Mouse (Mus musculus) adrenal gland (tissue): ENCODE data around the gene Sh2b1.

ENCODE experiments used
- intact Hi-C: fragments of 180-260 bp; cut with DNase I; formaldehyde crosslinking; loops from one replicate; pipeline ENCODE4 v1.15.1; 2025

The Sh2b1 gene

GRCm38 (mm10) chr7:126458844-126459618, 16.2 kb downstream of the Sh2b1 start:
- intact Hi-C loops: no loop called here

- intact Hi-C loops: no loop called here
These were observed 17.0 kb downstream of the Sh2b1 start for GRCm38 (mm10) chr7:126458225-126458624.

GRCm38 (mm10) chr7:126456382-126457266, 18.6 kb downstream of the Sh2b1 start:
- intact Hi-C loops: no loop called here

GRCm38 (mm10) chr7:126455242-126455641, 20.0 kb downstream of the Sh2b1 start:
- intact Hi-C loops: no loop called here

- intact Hi-C loops: no loop called here
These were observed 21.4 kb downstream of the Sh2b1 start for GRCm38 (mm10) chr7:126453861-126454260.

GRCm38 (mm10) chr7:126452244-126452643, 23.0 kb downstream of the Sh2b1 start:
- intact Hi-C loops: no loop called here

GRCm38 (mm10) chr7:126450641-126451040, 24.6 kb downstream of the Sh2b1 start:
- intact Hi-C loops: no loop called here

GRCm38 (mm10) chr7:126449991-126450390, 25.2 kb downstream of the Sh2b1 start:
- intact Hi-C loops: no loop called here

GRCm38 (mm10) chr7:126448481-126448880, 26.7 kb downstream of the Sh2b1 start:
- intact Hi-C loops: no loop called here

GRCm38 (mm10) chr7:126446217-126446616, 29.0 kb downstream of the Sh2b1 start:
- intact Hi-C loops: no loop called here

- intact Hi-C loops: no loop called here
These were observed 30.0 kb downstream of the Sh2b1 start for GRCm38 (mm10) chr7:126445104-126445815.

- intact Hi-C loops: no loop called here
These were observed 30.7 kb downstream of the Sh2b1 start for GRCm38 (mm10) chr7:126444536-126444935.

- intact Hi-C loops: no loop called here
These were observed 31.2 kb downstream of the Sh2b1 start for GRCm38 (mm10) chr7:126443997-126444396.

GRCm38 (mm10) chr7:126440134-126440533, 35.1 kb downstream of the Sh2b1 start:
- intact Hi-C loops: no loop called here

GRCm38 (mm10) chr7:126436851-126437250, 38.4 kb downstream of the Sh2b1 start:
- intact Hi-C loops: loop anchor here (5.0 kb wide), 1 partner anchor 35 kb away; no protein-coding TSS in a partner anchor

GRCm38 (mm10) chr7:126435801-126436200, 39.4 kb downstream of the Sh2b1 start:
- intact Hi-C loops: loop anchor here (5.0 kb wide), 1 partner anchor 36 kb away; no protein-coding TSS in a partner anchor

- intact Hi-C loops: loop anchor here (5.0 kb wide), 2 partner anchors 37 to 38 kb away; partner anchors contain the start of gene Nfatc2ip
These were observed 40.5 kb downstream of the Sh2b1 start for GRCm38 (mm10) chr7:126434726-126435125.

GRCm38 (mm10) chr7:126430167-126430566, 45.1 kb downstream of the Sh2b1 start:
- intact Hi-C loops: loop anchor here (5.0 kb wide), 1 partner anchor 33 kb away; the partner anchor contains the start of gene Nfatc2ip

- intact Hi-C loops: no loop called here
These were observed 45.7 kb downstream of the Sh2b1 start for GRCm38 (mm10) chr7:126429503-126429898.

- intact Hi-C loops: no loop called here
These were observed 46.4 kb downstream of the Sh2b1 start, which contains the start of gene Rabep2 for GRCm38 (mm10) chr7:126428631-126429502. Gene Rabep2 (plus strand): TSS chr7:126428759.
